Mouse (Mus musculus) liver, embryonic 15.5 days (tissue): ENCODE measurements around the gene A1cf. TPM values are rescaled to one million over a fixed set of nuclear protein-coding genes. Genes with fewer than 3 reads are reported as not detected.

ENCODE experiments used
- ATAC-seq: fragments of 200-750 bp; cut with Nextera tagmentation; 2 replicates; pipeline ENCODE4 v1.8.0; 2017; ENCODE audit warnings: moderate number of reproducible peaks, mild to moderate bottlenecking, moderate library complexity; ENCODE audit not compliant: insufficient read depth
- H3K27ac ChIP-seq: fragments of 300-500 bp; sonication (generic); replicated peaks from 2 replicates; pipeline ENCODE4 v1.5.1; 2015; ENCODE audit warnings: mild to moderate bottlenecking, inconsistent platforms
- H3K27me3 ChIP-seq: fragments of 300-500 bp; sonication (generic); 2 replicates; pipeline ENCODE4 v1.6.1; 2015; ENCODE audit warnings: mild to moderate bottlenecking, inconsistent platforms
- H3K36me3 ChIP-seq: fragments of 300-500 bp; sonication (generic); replicated peaks from 2 replicates; pipeline ENCODE4 v1.6.1; 2015; ENCODE audit warnings: moderate library complexity, mild to moderate bottlenecking, inconsistent platforms
- H3K4me1 ChIP-seq: fragments of 300-500 bp; sonication (generic); replicated peaks from 2 replicates; pipeline ENCODE4 v1.6.1; 2015; ENCODE audit warnings: inconsistent platforms
- H3K4me2 ChIP-seq: fragments of 300-500 bp; sonication (generic); 2 replicates; pipeline ENCODE4 v1.6.1; 2015; ENCODE audit warnings: moderate library complexity, mild to moderate bottlenecking, inconsistent platforms
- H3K4me3 ChIP-seq: fragments of 300-500 bp; sonication (generic); replicated peaks from 2 replicates; pipeline ENCODE4 v1.5.1; 2015; ENCODE audit warnings: mild to moderate bottlenecking, inconsistent platforms
- H3K9ac ChIP-seq: fragments of 300-500 bp; sonication (generic); 2 replicates; pipeline ENCODE4 v1.6.1; 2015; ENCODE audit warnings: moderate library complexity, mild to moderate bottlenecking, inconsistent platforms
- H3K9me3 ChIP-seq: fragments of 300-500 bp; sonication (generic); replicated peaks from 2 replicates; pipeline ENCODE4 v1.6.1; 2016; ENCODE audit warnings: inconsistent platforms
- WGBS: fragments of 180-500 bp; shearing (Covaris S2); methylation state at CpG from one replicate; pipeline ENCODE4 v1.1.7; 2015; ENCODE audit warnings: mixed read lengths; ENCODE audit not compliant: insufficient replicate concordance; 5-methylcytosine and 5-hydroxymethylcytosine counted together
- polyA plus RNA-seq: library from polyadenylated mRNA; unstranded; fragments of >200 nt; fragmentation: Nextera tagmentation; extraction: Ambion mirVana; gene quantifications from 2 replicates; pipeline ENCODE4 v1.2.1, GENCODE M21; 2015

Gene A1cf
- polyA plus RNA-seq, result 8.1 and 10.0 TPM in 2 replicates

DNA sequence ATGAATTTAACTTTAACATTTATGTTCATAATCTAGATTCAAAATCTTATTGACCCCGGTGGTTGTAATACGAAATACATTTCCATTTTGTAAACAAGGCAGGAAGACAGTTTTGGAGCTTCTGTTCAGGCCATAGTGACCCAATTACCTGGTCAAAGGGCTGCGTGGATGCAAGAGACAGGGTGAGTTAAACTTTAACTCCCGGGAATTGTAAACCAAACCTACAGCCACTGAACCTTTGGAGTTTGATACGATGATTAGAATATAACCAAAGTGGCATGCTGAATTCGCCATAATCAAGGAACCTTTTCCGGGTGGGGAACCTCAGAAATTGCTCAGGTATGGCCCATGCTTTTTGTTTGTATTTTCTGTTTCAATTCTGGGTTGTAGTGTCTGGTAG, at the start of gene A1cf:
TSS of gene A1cf (plus strand) at position 244 of the 400 bp plus-strand sequence.
- Histone ChIP-seq H3K4me3 (peak within 1 kb of the TSS; percentile 41), H3K9ac (no peak within 1 kb of the TSS), H3K27me3 (no peaks in the 10 kb centered on the region), H3K4me1 (no peaks in the 10 kb centered on the region), H3K36me3 (no peaks in the 10 kb centered on the region), H3K9me3 (no peaks in the 10 kb centered on the region), H3K4me2 (peak within 1 kb of the TSS; percentile 20; the same call in 1 of the 2 replicates), H3K27ac (0 out of 2 replicates have a peak within 1 kb of the TSS, but pooled peaks have one; percentile 19)
- 56% methylated on average over 7 of the region's 7 CpGs for WGBS
- peak; percentile 60; the same call in 1 of the 2 replicates for ATAC-seq

DNA sequence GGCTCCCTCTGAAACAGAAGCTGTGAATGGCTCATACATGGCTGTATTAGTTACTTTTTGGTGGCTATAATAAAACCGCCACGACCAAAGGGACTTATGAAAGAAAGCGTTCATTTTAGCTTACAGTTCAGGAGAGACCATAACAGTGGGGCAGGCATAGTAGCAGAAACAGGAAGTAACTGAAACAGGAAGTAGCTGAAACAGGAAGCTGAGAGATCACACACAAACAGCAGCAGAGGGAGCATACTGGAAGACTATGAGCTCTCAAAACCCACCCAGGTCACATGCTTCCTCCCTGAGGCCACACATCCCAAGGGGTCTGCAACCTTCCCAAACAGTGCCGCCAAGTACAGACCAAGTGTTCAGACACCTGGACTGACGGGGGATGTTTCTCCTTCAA, 34.3 kb upstream of the A1cf start:
- ATAC-seq, result no peak
- Histone ChIP-seq H3K27ac (no peak overlapping the region), H3K9me3 (no peaks in the 10 kb centered on the region), H3K36me3 (no peaks in the 10 kb centered on the region), H3K4me3 (no peak overlapping the region), H3K9ac (no peak overlapping the region), H3K27me3 (no peaks in the 10 kb centered on the region), H3K4me2 (no peak overlapping the region), H3K4me1 (no peaks in the 10 kb centered on the region)
- WGBS, result 62% methylated on average over 5 of the region's 5 CpGs

DNA sequence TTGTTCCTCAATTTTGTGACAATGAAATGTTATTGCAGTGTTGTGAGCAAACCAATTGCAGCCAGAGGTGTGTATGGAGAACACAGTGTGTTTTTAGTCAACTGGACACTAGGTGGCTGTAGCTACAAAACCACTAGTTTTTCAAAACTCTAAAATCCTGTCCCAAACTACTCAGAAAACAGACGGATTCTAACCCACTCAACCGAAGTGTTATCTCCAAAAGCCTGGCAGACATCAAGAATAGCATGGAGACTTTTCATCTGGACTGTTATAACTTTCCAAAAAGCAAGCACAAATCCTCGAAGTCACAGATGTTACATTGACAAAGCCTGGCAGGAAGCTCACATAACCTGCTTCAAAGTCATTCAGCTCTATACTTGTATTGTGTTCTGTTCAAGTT, 6.7 kb upstream of the A1cf start:
- WGBS, result 34% methylated on average over 3 of the region's 3 CpGs
- Histone ChIP-seq H3K27ac (no peak overlapping the region), H3K4me3 (no peak overlapping the region), H3K9ac (no peak overlapping the region), H3K4me1 (no peaks in the 10 kb centered on the region), H3K9me3 (no peaks in the 10 kb centered on the region), H3K4me2 (no peak overlapping the region), H3K36me3 (no peaks in the 10 kb centered on the region), H3K27me3 (no peaks in the 10 kb centered on the region)
- no peak for ATAC-seq

DNA sequence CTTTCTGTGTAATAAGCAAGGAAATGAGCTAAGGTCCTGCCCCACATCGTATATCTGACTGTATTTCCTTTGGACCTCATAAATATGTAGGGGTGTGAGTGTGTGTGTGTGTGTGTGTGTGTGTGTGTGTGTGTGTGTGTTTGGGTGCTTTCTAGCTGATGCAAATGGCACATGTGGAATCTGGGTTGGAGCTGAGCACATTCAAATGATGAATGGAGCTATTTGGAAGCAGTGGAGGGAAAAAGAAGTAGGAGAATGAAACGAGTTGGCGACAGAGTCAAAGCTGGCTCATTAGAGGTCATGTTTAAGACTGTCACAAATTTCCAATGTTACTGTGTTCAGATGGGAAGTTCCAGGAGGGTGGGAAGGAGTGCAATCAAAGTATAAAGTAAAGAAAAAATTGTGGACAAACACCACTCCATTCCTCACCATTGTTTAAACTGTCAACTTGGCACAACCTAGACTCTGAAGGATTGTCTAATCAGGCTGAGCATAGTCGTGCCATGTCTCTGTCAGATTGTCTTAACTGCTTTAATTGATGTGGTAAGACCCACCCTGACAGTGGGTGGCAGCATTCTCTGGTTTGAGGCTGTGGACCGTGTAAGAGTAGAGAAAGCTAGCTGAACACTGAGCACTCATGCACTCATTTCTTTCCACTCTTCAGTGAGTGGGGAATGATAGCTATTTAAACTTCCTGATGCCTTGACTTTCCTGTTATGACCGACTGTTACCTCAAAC, 5.9 kb upstream of the A1cf start:
- H3K4me2 ChIP-seq, result no peak overlapping the region
- no peak overlapping the region for H3K9ac ChIP-seq
- 53% methylated on average over 6 of the region's 6 CpGs for WGBS
- H3K27ac ChIP-seq, result no peak overlapping the region
- no peaks in the 10 kb centered on the region for H3K4me1 ChIP-seq
- ATAC-seq, result no peak
- no peaks in the 10 kb centered on the region for H3K36me3 ChIP-seq
- no peaks in the 10 kb centered on the region for H3K9me3 ChIP-seq
- no peak overlapping the region for H3K4me3 ChIP-seq
- H3K27me3 ChIP-seq, result no peaks in the 10 kb centered on the region

DNA sequence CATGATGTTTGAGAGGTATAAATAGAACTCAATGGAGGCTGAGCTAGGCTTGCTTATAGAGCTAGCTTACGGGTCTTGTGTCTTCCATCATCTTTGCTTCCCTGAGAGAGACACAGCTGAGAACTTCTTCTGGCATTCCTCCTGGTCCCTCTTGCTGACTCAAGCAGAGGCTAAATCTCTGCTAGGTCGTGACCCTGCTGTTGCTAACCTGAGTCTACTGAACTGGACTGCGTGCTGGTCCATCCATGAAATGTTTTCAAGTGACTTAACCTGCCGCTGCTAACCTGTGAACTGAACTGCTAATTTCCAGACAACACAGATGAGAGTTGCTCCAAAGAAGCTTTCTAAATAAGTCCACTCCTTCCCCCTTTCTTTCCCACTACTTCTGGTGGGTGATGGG, 3.1 kb upstream of the A1cf start:
- Histone ChIP-seq H3K4me3 (no peak overlapping the region), H3K27me3 (no peaks in the 10 kb centered on the region), H3K27ac (no peak overlapping the region), H3K9ac (no peak overlapping the region), H3K9me3 (no peaks in the 10 kb centered on the region), H3K4me2 (no peak overlapping the region), H3K36me3 (no peaks in the 10 kb centered on the region), H3K4me1 (no peaks in the 10 kb centered on the region)
- ATAC-seq, result no peak
- WGBS, result 71% methylated on average over 4 of the region's 4 CpGs

DNA sequence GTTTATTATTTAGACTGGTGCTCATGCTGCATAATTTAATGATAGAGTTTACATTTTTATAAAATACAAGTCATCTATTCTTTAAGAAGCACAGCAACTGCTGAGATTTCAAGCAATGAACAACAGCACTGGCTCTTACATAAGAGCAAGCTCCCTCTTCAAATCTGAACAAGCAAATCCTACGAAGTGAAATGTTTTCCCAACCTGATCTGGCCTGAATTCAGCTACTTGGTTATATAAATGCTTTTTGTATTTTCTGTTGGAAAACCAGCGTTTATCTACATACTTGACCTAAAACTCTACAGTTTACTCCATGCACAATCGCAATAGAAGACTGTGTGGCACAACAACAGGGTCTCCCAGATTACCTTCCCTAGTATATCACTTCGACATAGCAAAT, 488 bp upstream of the A1cf start:
- H3K27ac ChIP-seq, result 0 out of 2 replicates have a peak overlapping the region, but pooled peaks have one; percentile 19
- H3K27me3 ChIP-seq, result no peaks in the 10 kb centered on the region
- H3K4me2 ChIP-seq, result peak overlapping the region; percentile 20; the same call in 1 of the 2 replicates
- no peaks in the 10 kb centered on the region for H3K9me3 ChIP-seq
- WGBS, result 45% methylated on average over 4 of the region's 4 CpGs
- H3K4me1 ChIP-seq, result no peaks in the 10 kb centered on the region
- no peak for ATAC-seq
- H3K4me3 ChIP-seq, result no peak overlapping the region
- no peak overlapping the region for H3K9ac ChIP-seq
- H3K36me3 ChIP-seq, result no peaks in the 10 kb centered on the region

DNA sequence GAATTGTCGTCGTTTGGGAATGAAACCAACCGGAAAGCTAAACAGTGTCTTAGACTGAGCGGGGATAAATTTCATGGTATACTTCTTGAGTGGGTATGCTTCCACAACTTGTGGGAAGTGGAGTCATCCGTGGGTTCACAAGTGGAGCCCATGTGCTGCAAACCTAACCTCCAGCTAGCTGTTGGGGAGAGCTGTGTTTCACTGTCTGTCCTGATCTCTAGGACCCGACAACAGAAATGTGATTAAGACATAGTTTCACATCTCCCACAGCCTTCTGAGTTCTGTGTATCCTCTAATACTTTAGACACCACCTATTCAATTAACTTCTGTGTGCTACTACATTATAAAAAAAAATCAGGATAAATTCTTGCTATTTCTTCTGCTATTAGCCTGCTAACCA, 407 bp downstream of the A1cf start:
- Histone ChIP-seq H3K27me3 (no peaks in the 10 kb centered on the region), H3K4me2 (no peak overlapping the region), H3K4me3 (peak overlapping the region; percentile 41), H3K9me3 (no peaks in the 10 kb centered on the region), H3K4me1 (no peaks in the 10 kb centered on the region), H3K27ac (0 out of 2 replicates have a peak overlapping the region, but pooled peaks have one; percentile 7), H3K9ac (no peak overlapping the region), H3K36me3 (no peaks in the 10 kb centered on the region)
- WGBS, result 60% methylated on average over 6 of the region's 6 CpGs
- ATAC-seq, result no peak

DNA sequence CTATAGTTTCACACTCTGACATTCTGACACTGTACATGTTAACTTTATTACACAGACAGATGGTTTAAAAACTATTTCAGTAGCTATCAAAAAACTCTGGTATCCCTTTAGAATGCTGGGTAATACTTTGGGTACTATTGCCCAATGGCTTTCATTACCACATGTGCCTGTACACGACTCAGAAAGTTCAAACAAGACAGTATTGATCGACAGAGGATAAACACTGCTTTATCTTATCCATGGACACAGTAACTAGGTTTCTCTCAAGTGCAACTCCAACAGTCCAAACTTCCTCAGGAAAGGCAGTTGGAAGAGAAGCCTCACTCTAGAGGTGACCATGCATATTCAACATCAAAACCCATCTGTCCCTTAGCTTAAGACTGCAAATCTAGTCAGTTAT, 2.8 kb downstream of the A1cf start:
- H3K27ac ChIP-seq, result no peak overlapping the region
- H3K36me3 ChIP-seq, result no peaks in the 10 kb centered on the region
- H3K4me2 ChIP-seq, result no peak overlapping the region; the same call in 1 of the 2 replicates
- H3K4me3 ChIP-seq, result no peak overlapping the region
- H3K27me3 ChIP-seq, result no peaks in the 10 kb centered on the region
- no peaks in the 10 kb centered on the region for H3K9me3 ChIP-seq
- no peaks in the 10 kb centered on the region for H3K4me1 ChIP-seq
- peak; percentile 47; the same call in 1 of the 2 replicates for ATAC-seq
- H3K9ac ChIP-seq, result no peak overlapping the region
- WGBS, result 49% methylated on average over 2 of the region's 2 CpGs

DNA sequence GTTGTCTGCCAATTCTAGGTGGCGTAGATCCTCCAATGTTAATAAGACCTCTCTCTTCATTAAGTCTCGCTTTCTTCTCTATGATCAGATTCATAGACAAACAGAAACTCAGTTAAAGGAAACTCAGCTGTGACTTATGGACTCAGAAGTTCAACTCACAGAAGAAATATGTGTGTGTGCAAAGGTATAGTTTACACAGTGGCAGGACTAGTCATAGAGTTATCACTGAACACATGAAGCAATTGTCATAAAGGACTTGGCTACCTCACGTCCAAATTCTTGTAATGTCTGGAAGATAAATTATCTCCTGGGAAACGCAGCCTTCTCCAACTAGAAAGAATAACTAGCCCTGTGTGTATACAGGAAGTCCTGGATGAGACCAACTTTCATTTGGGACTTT, 9.4 kb downstream of the A1cf start:
- H3K4me1 ChIP-seq, result no peaks in the 10 kb centered on the region; the same call in 1 of the 2 replicates
- no peaks in the 10 kb centered on the region for H3K36me3 ChIP-seq
- no peak overlapping the region for H3K4me3 ChIP-seq
- H3K4me2 ChIP-seq, result no peak overlapping the region
- H3K27me3 ChIP-seq, result no peaks in the 10 kb centered on the region
- ATAC-seq, result no peak
- H3K9me3 ChIP-seq, result no peaks in the 10 kb centered on the region
- H3K27ac ChIP-seq, result no peak overlapping the region
- no peak overlapping the region for H3K9ac ChIP-seq
- 48% methylated on average over 4 of the region's 4 CpGs for WGBS

DNA sequence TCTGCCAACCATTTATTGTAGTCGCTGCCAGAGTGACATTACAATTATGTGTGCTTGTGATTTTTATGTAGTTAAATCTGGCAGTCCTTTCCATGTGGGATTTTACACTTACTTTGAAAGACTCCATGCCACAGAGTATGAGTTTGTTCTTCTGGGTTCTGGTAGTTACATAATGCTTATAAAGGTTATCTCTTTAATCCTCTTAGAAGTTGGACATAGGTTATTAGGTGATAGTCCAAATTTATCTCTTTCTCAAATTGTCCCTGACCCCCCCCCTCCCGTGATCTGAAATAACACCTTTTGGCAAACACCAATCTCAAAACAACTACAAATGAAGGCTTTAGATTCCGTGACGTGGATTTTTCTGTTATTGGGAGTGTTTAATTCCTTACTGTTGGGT, 16.0 kb downstream of the A1cf start:
- ATAC-seq, result no peak
- Histone ChIP-seq H3K4me1 (no peaks in the 10 kb centered on the region), H3K27me3 (no peaks in the 10 kb centered on the region), H3K9ac (no peak overlapping the region), H3K9me3 (no peaks in the 10 kb centered on the region), H3K4me2 (no peak overlapping the region), H3K4me3 (no peak overlapping the region), H3K27ac (no peak overlapping the region), H3K36me3 (no peaks in the 10 kb centered on the region)
- WGBS, result 54% methylated on average over 4 of the region's 4 CpGs

DNA sequence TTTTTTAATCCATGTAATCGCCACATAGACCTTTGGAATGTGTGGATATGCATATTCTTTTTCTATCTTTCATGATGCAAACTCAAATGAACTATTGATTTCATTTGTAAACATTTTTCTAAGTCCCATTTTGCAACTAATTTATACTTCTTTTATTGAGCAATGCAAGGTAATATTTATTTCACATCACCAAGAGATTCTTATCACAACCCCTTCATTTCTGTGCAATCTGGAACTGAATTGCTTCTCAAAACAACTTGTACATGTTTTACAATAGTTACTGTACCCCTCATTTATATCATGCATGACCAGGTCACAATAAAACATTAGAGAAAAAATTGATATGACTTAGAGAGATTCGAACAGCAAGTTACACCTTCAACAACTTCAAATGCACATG, 18.7 kb downstream of the A1cf start:
- H3K27me3 ChIP-seq, result no peaks in the 10 kb centered on the region
- no peak overlapping the region for H3K9ac ChIP-seq
- no peak overlapping the region for H3K27ac ChIP-seq
- no peak for ATAC-seq
- no peak overlapping the region for H3K4me3 ChIP-seq
- no peak overlapping the region for H3K4me2 ChIP-seq
- H3K36me3 ChIP-seq, result no peaks in the 10 kb centered on the region
- 60% methylated on average over 2 of the region's 2 CpGs for WGBS
- H3K9me3 ChIP-seq, result no peaks in the 10 kb centered on the region
- peaks cover 3% of the 10 kb centered on the region; the same call in 1 of the 2 replicates for H3K4me1 ChIP-seq
